Mouse (Mus musculus) gastrocnemius, adult 2 months (tissue): ENCODE measurements around the gene Gabrg1. TPM values are rescaled to one million over a fixed set of nuclear protein-coding genes. Genes with fewer than 3 reads are reported as not detected.

Experiments used
- DNase-seq: peaks from one replicate; pipeline ENCODE4 v3.0.0; 2022
- H3K27ac ChIP-seq: fragments of 200-600 bp; 2 replicates; pipeline ENCODE4 v1.8.1; 2022; ENCODE audit warnings: mild to moderate bottlenecking
- H3K4me3 ChIP-seq: fragments of 200-600 bp; 2 replicates; pipeline ENCODE4 v1.8.1; 2022; ENCODE audit warnings: mild to moderate bottlenecking, moderate library complexity
- CTCF ChIP-seq: fragments of 200-600 bp; IDR thresholded peaks from 2 replicates; pipeline ENCODE4 v1.8.1; 2022; ENCODE audit warnings: antibody characterized with exemption, mild to moderate bottlenecking, moderate library complexity
- intact Hi-C: fragments of 180-260 bp; cut with DNase I; formaldehyde crosslinking; loops from one replicate; pipeline ENCODE4 v1.15.1; 2025
- long read RNA-seq, 2 experiments: library from polyadenylated mRNA; stranded (forward); transcript quantifications; one replicate each; pipeline ENCODE4 v2.0.0; 2021
- total RNA-seq, 2 experiments: library from RNA; stranded (reverse); gene quantifications; 2 replicates each; pipeline ENCODE4 v1.2.3; 2021

The Gabrg1 gene
- under 1 TPM in 1 of 2 experiments, not detected in 1; 0.11 TPM for total RNA-seq
- long read RNA-seq, experiment 1: 0 reads
- long read RNA-seq, experiment 2: 0 reads

- no peak for DNase-seq
- Histone ChIP-seq H3K4me3 (peak within 1 kb of the TSS; percentile 19), H3K27ac (no peak within 1 kb of the TSS)
- intact Hi-C loops: no loop called here
- TF ChIP-seq CTCF: no peak
These were observed at the start of gene Gabrg1 for GRCm38 (mm10) chr5:70842192-70843095. Gene Gabrg1 (minus strand): TSS chr5:70842617.

DNA sequence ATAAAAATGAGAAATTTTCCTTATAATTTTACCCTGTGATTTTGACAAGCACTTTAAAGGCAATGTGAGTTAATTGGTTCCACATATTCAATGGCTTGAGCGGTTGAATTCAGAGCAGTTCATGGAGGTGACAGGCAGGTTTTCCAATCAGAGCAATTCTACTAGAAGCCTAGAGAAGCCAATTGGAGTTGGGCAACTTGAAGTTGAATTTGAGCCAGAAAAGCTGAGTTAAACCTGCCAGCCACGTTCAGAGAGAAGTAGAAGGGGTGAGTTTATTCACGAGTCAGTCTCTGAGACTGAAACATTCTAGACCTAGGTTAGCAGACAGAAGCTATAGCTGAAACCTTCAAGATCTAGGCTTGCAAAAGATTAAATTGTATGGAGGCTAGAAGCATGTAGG lies 41.6 kb upstream of the Gabrg1 start:
- DNase-seq: no peak
- no peak for TF ChIP-seq CTCF
- no peak overlapping the region for H3K27ac ChIP-seq
- intact Hi-C loops: no loop called here
- no peak overlapping the region for H3K4me3 ChIP-seq

- DNase-seq: no peak
- intact Hi-C loops: no loop called here
- TF ChIP-seq CTCF: no peak
- no peak overlapping the region for H3K27ac ChIP-seq
- no peak overlapping the region for H3K4me3 ChIP-seq
These were observed 27.7 kb upstream of the Gabrg1 start for GRCm38 (mm10) chr5:70870081-70870480.

- Histone ChIP-seq H3K27ac (no peak overlapping the region), H3K4me3 (no peak overlapping the region)
- DNase-seq: no peak
- TF ChIP-seq CTCF: no peak
- intact Hi-C loops: no loop called here
These were observed 798 bp upstream of the Gabrg1 start for GRCm38 (mm10) chr5:70843096-70843734.

GRCm38 (mm10) chr5:70818681-70819080 lies 23.7 kb downstream of the Gabrg1 start:
- H3K4me3 ChIP-seq: no peak overlapping the region
- intact Hi-C loops: no loop called here
- no peak overlapping the region for H3K27ac ChIP-seq
- DNase-seq: no peak
- TF ChIP-seq CTCF: no peak

DNA sequence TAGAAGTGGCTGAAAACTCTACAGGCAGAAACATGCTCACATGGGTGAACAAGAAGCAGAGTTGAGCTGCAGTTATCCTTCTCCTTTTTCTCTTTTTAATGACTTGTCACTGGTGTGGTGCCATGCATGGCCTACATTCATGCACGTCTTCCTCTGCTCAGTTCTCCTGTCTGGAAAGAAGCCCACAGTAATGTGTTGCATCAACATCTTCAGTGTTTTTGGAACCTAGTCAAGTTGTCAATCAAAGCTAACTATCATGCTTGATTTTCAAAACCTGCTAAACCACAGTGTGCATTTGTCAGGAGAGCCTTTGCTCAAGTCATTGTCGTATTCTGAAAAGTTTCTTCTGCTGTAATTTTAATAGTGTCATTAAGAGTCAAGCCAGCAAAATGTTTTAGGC lies 106.3 kb downstream of the Gabrg1 start:
- H3K4me3 ChIP-seq: no peak overlapping the region
- DNase-seq: no peak
- intact Hi-C loops: no loop called here
- TF ChIP-seq CTCF: no peak
- no peak overlapping the region for H3K27ac ChIP-seq

GRCm38 (mm10) chr5:70704361-70704760 lies 138.1 kb downstream of the Gabrg1 start:
- no peak for TF ChIP-seq CTCF
- no peak for DNase-seq
- intact Hi-C loops: no loop called here
- Histone ChIP-seq H3K27ac (no peak overlapping the region), H3K4me3 (no peak overlapping the region)
